Mouse (Mus musculus) neural tube, embryonic 14.5 days (tissue): ENCODE results near the gene Gm10188. TPM values are rescaled to one million over a fixed set of nuclear protein-coding genes. Genes with fewer than 3 reads are reported as not detected.

Experiments used
- ATAC-seq: fragments of 200-750 bp; cut with Nextera tagmentation; 2 replicates; pipeline ENCODE4 v1.8.0; 2017; ENCODE audit warnings: low read depth, mild to moderate bottlenecking, moderate TSS enrichment, moderate library complexity
- H3K27ac ChIP-seq: fragments of 300-500 bp; sonication (generic); 2 replicates; pipeline ENCODE4 v1.5.1; 2014; ENCODE audit warnings: low read depth, mild to moderate bottlenecking, control low read depth, low read length, moderate library complexity, mixed read lengths
- H3K27me3 ChIP-seq: fragments of 300-500 bp; sonication (generic); 2 replicates; pipeline ENCODE4 v1.6.1; 2014; ENCODE audit warnings: low read length; ENCODE audit not compliant: control insufficient read depth, insufficient read depth
- H3K36me3 ChIP-seq: fragments of 300-500 bp; sonication (generic); 2 replicates; pipeline ENCODE4 v1.6.1; 2014; ENCODE audit warnings: low read length, mixed read lengths; ENCODE audit not compliant: control insufficient read depth, insufficient read depth
- H3K4me1 ChIP-seq: fragments of 300-500 bp; sonication (generic); 2 replicates; pipeline ENCODE4 v1.6.1; 2014; ENCODE audit warnings: low read length; ENCODE audit not compliant: control insufficient read depth, insufficient read depth
- H3K4me2 ChIP-seq: fragments of 300-500 bp; sonication (generic); 2 replicates; pipeline ENCODE4 v1.6.1; 2014; ENCODE audit warnings: mild to moderate bottlenecking, low read depth, low read length, control low read depth
- H3K4me3 ChIP-seq: fragments of 300-500 bp; sonication (generic); 2 replicates; pipeline ENCODE4 v1.5.1; 2014; ENCODE audit warnings: low read depth, low read length, control low read depth, mixed read lengths
- H3K9ac ChIP-seq: fragments of 300-500 bp; sonication (generic); replicated peaks from 2 replicates; pipeline ENCODE4 v1.6.1; 2014; ENCODE audit warnings: low read depth, mild to moderate bottlenecking, control low read depth, low read length, mixed read lengths
- H3K9me3 ChIP-seq: fragments of 300-500 bp; sonication (generic); 2 replicates; pipeline ENCODE4 v1.6.1; 2016; ENCODE audit warnings: low read length; ENCODE audit not compliant: control insufficient read depth
- WGBS: fragments of 180-500 bp; shearing (Covaris S2); extraction: QIAGEN DNeasy Blood & Tissue Kit; methylation state at CpG from one replicate; pipeline ENCODE4 v1.1.7; 2014; 5-methylcytosine and 5-hydroxymethylcytosine counted together
- polyA plus RNA-seq: library from polyadenylated mRNA; unstranded; fragments of >200 nt; fragmentation: Nextera tagmentation; extraction: Ambion mirVana; gene quantifications from 2 replicates; pipeline ENCODE4 v1.2.1, GENCODE M21; 2014

Gm10188 gene
- polyA plus RNA-seq, 1 experiment from 2014 or later: 0.74 TPM

DNA sequence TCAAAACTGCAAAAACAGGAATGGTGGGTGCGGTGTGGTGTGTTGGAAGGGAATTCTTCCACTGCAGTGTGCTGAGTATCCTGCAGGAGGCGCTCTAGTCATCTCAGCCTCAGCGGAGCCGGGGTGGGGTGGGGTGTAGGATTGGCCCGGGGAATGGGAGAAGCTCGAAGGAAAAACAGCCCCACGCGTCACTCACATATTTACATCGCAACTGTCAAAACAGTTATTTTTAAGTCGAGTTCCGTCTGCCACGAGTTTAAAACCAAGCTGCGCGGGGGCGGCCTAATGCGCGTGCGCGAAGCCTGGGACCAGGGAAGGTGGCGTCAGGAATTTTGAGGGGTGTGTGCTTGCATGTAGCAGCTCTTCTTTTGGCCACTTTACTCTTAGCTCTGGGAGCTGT, 17.3 kb downstream of the Gm10188 start:
- WGBS: 9% methylated on average over 20 of the region's 20 CpGs
- Histone ChIP-seq H3K4me1 (peaks cover 38% of the 10 kb centered on the region), H3K9me3 (no peaks in the 10 kb centered on the region), H3K4me3 (no peak overlapping the region), H3K9ac (no peak overlapping the region), H3K4me2 (peak overlapping the region; percentile 29; the same call in 1 of the 2 replicates), H3K36me3 (no peaks in the 10 kb centered on the region), H3K27me3 (no peaks in the 10 kb centered on the region), H3K27ac (no peak overlapping the region)
- no peak for ATAC-seq

DNA sequence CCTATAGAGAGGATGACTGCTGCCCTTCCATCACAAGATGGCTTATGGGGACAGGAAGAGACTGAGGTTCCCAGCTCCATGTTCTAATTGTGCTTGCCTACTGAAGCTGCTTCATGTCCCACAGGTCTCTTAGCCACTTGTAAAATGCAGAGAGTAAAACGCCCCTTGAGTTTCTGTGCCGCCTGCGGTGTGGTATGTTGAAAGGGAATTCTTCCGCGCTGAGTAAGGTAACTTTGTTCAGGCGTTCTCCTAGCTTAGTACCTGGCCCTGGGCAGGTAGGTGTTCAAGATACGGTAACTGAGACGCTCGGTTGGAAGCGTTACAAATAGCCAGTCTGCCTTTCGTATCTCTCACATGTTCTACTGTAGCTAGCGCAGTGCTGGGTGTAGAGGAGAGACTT, 17.9 kb downstream of the Gm10188 start:
- no peaks in the 10 kb centered on the region for H3K9me3 ChIP-seq
- no peaks in the 10 kb centered on the region for H3K36me3 ChIP-seq
- no peak overlapping the region for H3K4me2 ChIP-seq
- no peak overlapping the region for H3K27ac ChIP-seq
- H3K4me1 ChIP-seq: peaks cover 41% of the 10 kb centered on the region
- no peaks in the 10 kb centered on the region for H3K27me3 ChIP-seq
- no peak overlapping the region for H3K9ac ChIP-seq
- H3K4me3 ChIP-seq: no peak overlapping the region
- no peak for ATAC-seq
- WGBS: 47% methylated on average over 12 of the region's 12 CpGs

DNA sequence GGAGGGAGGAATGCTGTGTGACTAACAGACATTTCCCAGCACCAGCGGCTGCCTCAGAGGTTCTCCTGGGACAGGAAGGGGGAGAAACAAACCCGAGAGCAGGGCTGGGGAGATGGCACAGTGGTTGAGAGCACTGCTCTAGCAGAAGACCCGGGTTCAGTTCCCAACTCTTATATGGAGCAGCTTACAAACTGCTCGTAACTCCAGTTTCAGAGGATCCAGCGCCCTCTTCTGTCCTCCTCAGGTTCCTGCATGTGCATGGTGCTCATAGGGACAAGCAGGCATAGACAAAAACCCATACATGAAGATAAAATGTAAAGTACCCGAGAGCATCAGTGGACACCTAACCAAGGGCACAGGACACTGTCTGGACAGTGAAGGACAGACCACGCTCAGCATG, 18.6 kb downstream of the Gm10188 start:
- no peak for ATAC-seq
- Histone ChIP-seq H3K27ac (no peak overlapping the region), H3K27me3 (no peaks in the 10 kb centered on the region), H3K9ac (no peak overlapping the region; the same call in 1 of the 2 replicates), H3K4me2 (no peak overlapping the region), H3K9me3 (no peaks in the 10 kb centered on the region), H3K4me3 (no peak overlapping the region), H3K36me3 (no peaks in the 10 kb centered on the region), H3K4me1 (peaks cover 41% of the 10 kb centered on the region)
- 20% methylated on average over 7 of the region's 7 CpGs for WGBS

DNA sequence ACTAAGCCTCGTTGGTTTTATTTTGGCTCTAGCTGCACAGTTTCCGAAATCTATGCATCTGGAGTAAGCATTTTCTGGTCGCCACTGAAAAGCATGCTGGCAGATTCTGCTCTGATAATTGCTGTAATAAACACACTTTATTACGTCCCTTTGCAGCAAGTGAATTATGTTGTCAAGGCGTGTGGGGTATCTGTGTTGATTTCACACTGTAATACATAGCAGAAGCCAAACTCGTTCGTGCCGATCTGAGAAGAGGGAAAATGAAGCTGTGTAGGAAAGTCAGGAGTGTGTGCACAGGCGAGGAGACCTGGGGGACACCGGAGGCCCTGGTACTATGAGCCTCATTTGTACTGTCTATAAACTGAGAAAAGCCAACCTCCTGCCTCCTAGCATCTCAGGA, 20.2 kb downstream of the Gm10188 start:
- H3K9me3 ChIP-seq: no peaks in the 10 kb centered on the region
- peak; percentile 49; the same call in 1 of the 2 replicates for ATAC-seq
- H3K9ac ChIP-seq: no peak overlapping the region
- H3K4me3 ChIP-seq: no peak overlapping the region
- H3K36me3 ChIP-seq: no peaks in the 10 kb centered on the region
- H3K27me3 ChIP-seq: no peaks in the 10 kb centered on the region
- peak overlapping the region; percentile 68 for H3K27ac ChIP-seq
- 20% methylated on average over 10 of the region's 10 CpGs for WGBS
- H3K4me2 ChIP-seq: no peak overlapping the region
- H3K4me1 ChIP-seq: peaks cover 41% of the 10 kb centered on the region

DNA sequence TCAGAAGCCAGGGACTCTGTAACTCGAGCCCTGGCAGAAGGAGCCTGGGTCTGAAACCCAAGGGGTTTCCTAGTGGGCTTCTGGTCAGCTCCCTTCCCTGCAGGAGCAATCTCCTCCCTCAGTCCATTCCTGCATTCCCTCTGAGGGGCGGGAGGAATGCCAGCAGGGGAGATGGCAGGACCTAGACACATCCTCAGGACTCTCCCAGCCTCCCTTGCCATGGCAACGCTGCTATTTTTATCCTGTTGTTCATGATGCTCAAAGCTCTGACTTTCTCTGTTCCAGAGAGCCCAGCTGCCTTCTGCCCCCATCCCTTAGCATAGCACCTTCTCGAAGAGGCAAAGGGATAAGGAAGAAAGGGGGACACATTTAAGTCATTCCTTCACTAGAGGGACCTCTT, 21.4 kb downstream of the Gm10188 start:
- 13% methylated on average over 4 of the region's 4 CpGs for WGBS

DNA sequence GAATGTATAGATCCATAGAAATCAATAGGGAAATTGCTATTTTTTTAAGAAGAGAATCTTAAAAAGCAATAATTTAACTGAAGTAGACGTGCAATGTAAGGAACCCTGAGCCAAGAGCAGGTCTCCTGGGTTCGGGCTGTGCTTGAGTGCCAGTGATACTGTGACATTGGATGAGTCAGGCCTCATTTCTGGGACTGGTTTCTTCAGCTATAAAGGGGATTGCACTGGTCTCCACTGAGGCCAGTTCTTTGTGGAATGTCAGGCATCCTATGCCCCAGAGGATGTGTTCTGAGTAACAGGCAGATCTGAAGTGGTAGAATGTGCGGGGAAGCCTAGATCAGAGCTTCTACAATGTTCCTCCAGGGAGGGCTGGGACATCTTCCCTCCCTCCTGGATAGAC, 22.7 kb downstream of the Gm10188 start:
- H3K4me1 ChIP-seq: peaks cover 35% of the 10 kb centered on the region
- H3K4me3 ChIP-seq: no peak overlapping the region
- H3K27ac ChIP-seq: no peak overlapping the region
- WGBS: 62% methylated on average over 3 of the region's 3 CpGs
- no peak for ATAC-seq
- H3K36me3 ChIP-seq: no peaks in the 10 kb centered on the region
- H3K9me3 ChIP-seq: no peaks in the 10 kb centered on the region
- no peak overlapping the region for H3K9ac ChIP-seq
- no peaks in the 10 kb centered on the region for H3K27me3 ChIP-seq
- no peak overlapping the region for H3K4me2 ChIP-seq

More for the DNA sequence above, 21.4 kb downstream of the Gm10188 start:
- H3K4me2 ChIP-seq: no peak overlapping the region
- peaks cover 38% of the 10 kb centered on the region for H3K4me1 ChIP-seq
- no peaks in the 10 kb centered on the region for H3K27me3 ChIP-seq
- no peak overlapping the region for H3K27ac ChIP-seq
- no peaks in the 10 kb centered on the region for H3K36me3 ChIP-seq
- ATAC-seq: no peak
- no peaks in the 10 kb centered on the region for H3K9me3 ChIP-seq
- no peak overlapping the region for H3K4me3 ChIP-seq
- H3K9ac ChIP-seq: no peak overlapping the region

DNA sequence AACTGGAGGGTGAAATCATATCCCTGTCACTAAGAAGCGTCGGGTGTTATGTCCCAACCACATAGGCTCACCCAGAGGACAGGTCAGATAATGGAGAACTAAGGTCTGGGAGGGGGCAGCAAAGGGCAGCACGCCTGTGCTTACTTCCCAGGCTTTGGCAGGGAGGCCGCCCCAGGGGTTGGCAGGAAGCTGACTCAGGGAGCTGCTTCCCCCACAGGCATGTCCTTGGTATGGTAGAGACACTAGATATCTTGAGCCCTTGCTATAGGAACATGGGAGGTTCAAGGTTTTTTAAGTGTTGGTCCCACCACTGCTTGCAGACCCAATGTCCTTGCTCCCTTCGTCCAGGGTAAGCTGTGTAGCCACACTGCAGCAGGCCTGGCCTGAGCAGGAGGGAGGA, 23.6 kb downstream of the Gm10188 start:
- no peak for ATAC-seq
- Histone ChIP-seq H3K4me2 (no peak overlapping the region), H3K36me3 (no peaks in the 10 kb centered on the region), H3K27me3 (no peaks in the 10 kb centered on the region), H3K9ac (no peak overlapping the region), H3K4me3 (no peak overlapping the region), H3K27ac (no peak overlapping the region), H3K4me1 (peaks cover 40% of the 10 kb centered on the region), H3K9me3 (no peaks in the 10 kb centered on the region)
- 75% methylated on average over 5 of the region's 5 CpGs for WGBS

DNA sequence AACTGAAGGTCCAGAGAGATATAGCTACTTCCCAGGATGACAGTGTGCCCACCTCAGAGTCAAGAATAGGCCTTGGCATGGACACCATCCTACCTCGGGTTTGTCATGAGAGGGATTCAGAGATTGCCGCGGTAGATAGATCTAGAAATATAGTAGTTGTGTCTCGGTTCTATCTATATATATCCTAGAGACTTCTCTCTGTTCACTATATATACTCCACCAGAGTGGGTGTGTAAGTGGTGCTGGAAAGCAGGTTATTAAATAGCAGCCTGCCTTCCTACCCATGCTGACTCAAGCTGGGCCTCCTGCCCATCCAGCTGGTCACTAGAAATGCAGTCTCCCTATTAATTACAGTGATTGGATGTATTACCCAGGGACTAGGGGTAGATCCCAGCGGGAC, 26.8 kb downstream of the Gm10188 start:
- ATAC-seq: no peak
- Histone ChIP-seq H3K27ac (no peak overlapping the region), H3K36me3 (no peaks in the 10 kb centered on the region), H3K4me1 (peaks cover 26% of the 10 kb centered on the region), H3K9me3 (no peaks in the 10 kb centered on the region), H3K4me3 (no peak overlapping the region), H3K9ac (no peak overlapping the region), H3K27me3 (no peaks in the 10 kb centered on the region), H3K4me2 (no peak overlapping the region)
- WGBS: 96% methylated on average over 5 of the region's 5 CpGs

DNA sequence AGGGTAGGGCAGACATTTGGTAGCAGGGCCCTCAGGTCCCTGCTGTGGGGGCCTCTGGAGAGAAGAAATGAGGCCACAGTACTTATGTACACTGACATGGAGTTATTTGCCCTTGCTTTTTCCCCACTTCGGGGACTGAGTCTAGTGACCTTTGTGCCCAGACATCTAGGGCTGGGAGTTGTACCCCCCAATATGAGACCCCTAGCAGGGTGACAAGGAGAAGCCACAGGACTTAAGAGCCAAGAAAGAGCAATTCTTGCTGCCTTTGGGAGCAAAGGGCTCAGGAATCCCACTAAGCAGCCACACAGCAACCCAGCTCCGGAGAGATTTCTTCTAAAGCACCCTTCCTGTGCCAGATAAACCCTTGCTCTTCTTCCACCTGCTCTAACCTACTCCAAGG, 27.6 kb downstream of the Gm10188 start:
- Histone ChIP-seq H3K4me1 (peaks cover 30% of the 10 kb centered on the region), H3K9ac (no peak overlapping the region), H3K4me3 (no peak overlapping the region), H3K27me3 (no peaks in the 10 kb centered on the region), H3K36me3 (no peaks in the 10 kb centered on the region), H3K27ac (no peak overlapping the region), H3K4me2 (peak overlapping the region; percentile 26; the same call in 1 of the 2 replicates), H3K9me3 (no peaks in the 10 kb centered on the region)
- no peak for ATAC-seq
- 68% methylated on average over 2 of the region's 2 CpGs for WGBS

DNA sequence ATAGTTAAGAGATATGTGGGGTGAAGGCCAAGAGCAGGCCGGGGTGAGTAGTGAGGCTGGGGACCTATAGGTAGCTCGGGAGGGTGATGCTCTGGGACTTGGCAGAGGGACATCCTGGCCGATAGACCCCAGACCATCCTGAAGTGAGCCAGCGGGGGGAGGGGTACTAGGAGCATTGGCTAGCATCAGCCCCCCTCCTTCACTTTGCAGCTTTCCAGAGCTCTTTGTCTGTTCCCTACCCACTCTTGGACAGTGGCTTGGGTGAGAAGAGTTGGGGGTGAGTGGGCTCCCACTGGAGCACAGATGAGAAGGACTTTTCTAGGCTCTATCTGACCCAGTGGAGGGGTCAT, 28.1 kb downstream of the Gm10188 start:
- H3K27ac ChIP-seq: no peak overlapping the region
- H3K9ac ChIP-seq: peak overlapping the region; percentile 4; the same call in 1 of the 2 replicates
- ATAC-seq: no peak

More for the DNA sequence above, 28.1 kb downstream of the Gm10188 start:
- Histone ChIP-seq H3K4me1 (peaks cover 32% of the 10 kb centered on the region), H3K4me3 (no peak overlapping the region), H3K36me3 (no peaks in the 10 kb centered on the region), H3K9me3 (no peaks in the 10 kb centered on the region), H3K4me2 (peak overlapping the region; percentile 26; the same call in 1 of the 2 replicates), H3K27me3 (no peaks in the 10 kb centered on the region)
- 38% methylated on average over 4 of the region's 4 CpGs for WGBS
